Mouse (Mus musculus) myocyte (in vitro differentiated cells): ENCODE measurements around the gene Adgrl2.

Experiments
- CEBPB ChIP-seq: IDR thresholded peaks from 2 replicates; pipeline ENCODE4 v1.6.1; 2011; ENCODE audit warnings: mild to moderate bottlenecking, moderate library complexity; ENCODE audit not compliant: poor library complexity, insufficient read depth, severe bottlenecking
- E2F4 ChIP-seq: IDR thresholded peaks from one replicate; pipeline ENCODE4 v1.6.1; 2011; ENCODE audit warnings: mild to moderate bottlenecking, control low read depth, moderate library complexity; ENCODE audit not compliant: insufficient read depth
- MAX ChIP-seq: IDR thresholded peaks from one replicate; pipeline ENCODE4 v1.6.1; 2011; ENCODE audit warnings: low read depth, mild to moderate bottlenecking, control low read depth
- MYOD1 ChIP-seq, 3 experiments: IDR thresholded peaks; one replicate each; pipeline ENCODE4 v1.6.1; 2011; ENCODE audit warnings: control low read depth in 2 of 3, low read depth in 2 of 3, mild to moderate bottlenecking in 2 of 3, moderate library complexity in 1 of 3; ENCODE audit not compliant: insufficient read length in 2 of 3, control insufficient read depth in 1 of 3
- MYOG ChIP-seq, 3 experiments: IDR thresholded peaks; one replicate each; pipeline ENCODE4 v1.6.1; 2011; ENCODE audit warnings: control low read depth in 2 of 3, low read depth in 2 of 3, mild to moderate bottlenecking in 2 of 3; ENCODE audit not compliant: insufficient read length in 2 of 3, control insufficient read depth in 1 of 3, insufficient read depth in 1 of 3
- POLR2A ChIP-seq: IDR thresholded peaks from one replicate; pipeline ENCODE4 v1.6.1; 2011; ENCODE audit warnings: low read depth, mild to moderate bottlenecking, control low read depth, moderate library complexity; ENCODE audit not compliant: insufficient read length
- REST ChIP-seq: IDR thresholded peaks from one replicate; pipeline ENCODE4 v1.6.1; 2011; ENCODE audit warnings: mild to moderate bottlenecking, control low read depth, moderate library complexity; ENCODE audit not compliant: insufficient read depth, insufficient read length
- TCF12 ChIP-seq: IDR thresholded peaks from one replicate; pipeline ENCODE4 v1.6.1; 2011; ENCODE audit warnings: mild to moderate bottlenecking, control low read depth; ENCODE audit not compliant: poor library complexity, insufficient read depth, severe bottlenecking
- TCF3 ChIP-seq: IDR thresholded peaks from one replicate; pipeline ENCODE4 v1.6.1; 2011; ENCODE audit warnings: low read depth, control low read depth; ENCODE audit not compliant: insufficient read length
- USF1 ChIP-seq: IDR thresholded peaks from one replicate; pipeline ENCODE4 v1.6.1; 2011; ENCODE audit warnings: low read depth, mild to moderate bottlenecking, control low read depth, moderate library complexity

- TF ChIP-seq POLR2A, result no peak
- TF ChIP-seq MYOG (IDR thresholded peaks at IDR 0.05; ENCODE audit: control insufficient read depth in 1 of 3, insufficient read depth in 1 of 3, insufficient read length in 2 of 3, low read depth in 2 of 3), result no peak
- no peak for TF ChIP-seq USF1
- TF ChIP-seq E2F4, result no peak
- no peak for TF ChIP-seq TCF12
- no peak for TF ChIP-seq MAX
- TF ChIP-seq REST, result no peak
- TF ChIP-seq TCF3, result no peak
- TF ChIP-seq CEBPB, result no peak
- no peak for TF ChIP-seq MYOD1 (IDR thresholded peaks at IDR 0.05; ENCODE audit: control insufficient read depth in 1 of 3, insufficient read length in 2 of 3, low read depth in 2 of 3)
These were observed 124.3 kb downstream of the Adgrl2 start for GRCm38 (mm10) chr3:148866053-148866452.
